Mouse (Mus musculus) ovary, postnatal 36 days (tissue): ENCODE results near the gene Maml1.

Source experiments
- DNase-seq: peaks from one replicate; pipeline ENCODE4 v3.0.0; 2022; ENCODE audit warnings: low spot score, mixed read lengths

Gene Maml1

DNA sequence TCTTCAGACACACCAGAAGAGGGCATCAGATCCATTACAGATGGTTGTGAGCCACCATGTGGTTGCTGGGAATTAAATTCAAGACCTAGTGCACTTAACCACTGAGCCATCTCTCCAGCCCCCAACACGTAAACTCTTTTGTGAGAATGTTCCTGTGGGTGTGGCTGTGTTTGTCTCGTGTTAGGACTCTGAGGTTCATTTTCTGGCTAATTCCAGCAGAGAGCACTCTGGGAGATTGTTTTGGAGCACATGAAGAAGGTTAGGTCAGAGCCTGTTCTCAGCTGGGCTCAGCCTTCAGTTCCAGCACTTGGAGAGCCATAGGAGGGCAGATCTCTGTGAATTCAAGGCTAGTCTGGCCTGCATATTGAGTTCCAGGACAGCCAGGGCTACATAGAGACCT, 72.3 kb downstream of the Maml1 start:
- DNase-seq = no peak

DNA sequence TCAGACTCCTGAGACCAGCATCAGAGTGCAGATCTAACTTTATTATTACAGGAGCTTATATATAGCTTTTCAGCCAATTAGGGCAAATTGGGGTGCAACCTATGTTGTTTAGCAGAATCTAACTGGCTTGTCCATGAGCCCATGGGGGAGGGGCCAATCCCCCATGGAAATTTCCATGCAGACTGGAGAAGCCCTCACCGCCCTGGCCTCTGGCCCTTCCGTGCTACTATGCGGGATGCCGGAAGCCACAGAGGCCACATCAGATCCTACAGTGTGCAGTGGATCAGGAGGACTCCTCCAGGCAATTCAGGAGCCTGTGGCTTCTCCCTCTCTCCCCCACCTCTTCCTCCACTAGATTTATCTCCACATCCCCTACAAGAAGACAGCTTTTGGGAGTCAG, 74.3 kb downstream of the Maml1 start:
- peak; percentile 25 for DNase-seq

DNA sequence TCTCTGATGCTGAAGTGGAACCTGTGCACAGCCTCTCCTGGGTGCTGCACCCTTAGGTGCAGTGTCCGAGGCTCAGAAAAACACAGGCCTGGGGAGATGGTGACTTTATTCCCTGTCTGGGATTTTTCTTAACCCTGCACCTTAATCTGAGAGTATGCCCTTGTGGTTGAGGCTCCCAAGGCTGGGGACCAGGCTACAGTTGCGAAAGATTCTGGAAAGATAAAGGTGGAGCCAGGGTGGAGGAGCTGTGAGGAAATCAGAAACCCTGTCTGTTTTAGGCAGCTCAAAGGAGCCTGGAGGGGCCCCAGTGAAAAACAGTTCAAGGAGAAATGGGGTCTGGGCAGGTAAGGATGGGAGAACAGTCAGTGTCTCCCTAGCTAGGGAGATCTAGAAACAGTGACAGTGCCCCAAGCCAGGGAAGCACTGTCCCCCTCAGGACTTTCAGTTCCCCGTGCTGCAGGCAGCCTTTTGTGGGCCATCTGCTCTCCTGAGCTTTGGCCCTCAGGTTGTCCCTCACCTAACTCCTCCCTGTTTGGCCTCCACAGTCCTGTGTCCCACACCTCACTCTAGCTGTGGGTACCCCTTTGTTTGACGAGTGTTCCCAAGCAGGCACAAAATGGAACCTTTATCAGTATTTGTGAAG, 75.3 kb downstream of the Maml1 start:
- DNase-seq = peak; percentile 21

DNA sequence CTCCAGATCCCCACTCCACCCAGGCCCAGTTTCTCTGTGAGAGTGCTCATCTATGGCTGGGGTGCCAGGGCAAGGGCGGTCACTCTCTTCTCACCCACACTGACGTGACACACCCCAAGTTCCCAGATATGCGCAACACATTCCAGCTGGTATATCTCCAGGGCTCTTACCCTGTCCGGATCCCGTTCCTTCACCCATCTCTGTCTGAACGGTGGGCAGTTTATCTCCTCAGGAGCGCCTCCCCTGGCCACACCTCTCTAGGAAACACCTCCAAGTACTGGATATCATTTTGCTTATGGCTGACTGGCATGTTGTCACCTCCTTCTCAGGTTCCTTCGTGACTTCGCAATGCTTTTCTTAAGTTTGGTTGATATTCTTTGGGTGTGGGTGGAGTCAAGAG, 76.5 kb downstream of the Maml1 start:
- no peak for DNase-seq

DNA sequence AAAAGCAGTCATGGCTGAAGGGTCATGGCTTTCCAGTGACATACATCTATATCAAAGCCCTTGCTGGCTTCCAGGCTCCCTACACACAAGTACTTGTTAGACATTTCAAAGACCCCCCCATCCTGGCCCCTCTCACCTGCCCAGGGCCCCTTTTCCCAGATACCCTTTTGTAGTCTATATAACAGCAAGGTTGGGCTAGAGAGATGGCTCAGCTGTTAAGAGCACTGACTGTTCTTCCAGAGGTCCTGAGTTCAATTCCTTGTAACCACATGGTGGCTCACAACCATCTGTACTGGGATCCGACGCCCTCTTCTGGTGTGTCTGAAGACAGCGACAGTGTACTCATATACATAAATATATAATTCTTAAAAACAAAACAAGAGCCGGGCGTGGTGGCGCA, 77.5 kb downstream of the Maml1 start:
- DNase-seq = no peak

DNA sequence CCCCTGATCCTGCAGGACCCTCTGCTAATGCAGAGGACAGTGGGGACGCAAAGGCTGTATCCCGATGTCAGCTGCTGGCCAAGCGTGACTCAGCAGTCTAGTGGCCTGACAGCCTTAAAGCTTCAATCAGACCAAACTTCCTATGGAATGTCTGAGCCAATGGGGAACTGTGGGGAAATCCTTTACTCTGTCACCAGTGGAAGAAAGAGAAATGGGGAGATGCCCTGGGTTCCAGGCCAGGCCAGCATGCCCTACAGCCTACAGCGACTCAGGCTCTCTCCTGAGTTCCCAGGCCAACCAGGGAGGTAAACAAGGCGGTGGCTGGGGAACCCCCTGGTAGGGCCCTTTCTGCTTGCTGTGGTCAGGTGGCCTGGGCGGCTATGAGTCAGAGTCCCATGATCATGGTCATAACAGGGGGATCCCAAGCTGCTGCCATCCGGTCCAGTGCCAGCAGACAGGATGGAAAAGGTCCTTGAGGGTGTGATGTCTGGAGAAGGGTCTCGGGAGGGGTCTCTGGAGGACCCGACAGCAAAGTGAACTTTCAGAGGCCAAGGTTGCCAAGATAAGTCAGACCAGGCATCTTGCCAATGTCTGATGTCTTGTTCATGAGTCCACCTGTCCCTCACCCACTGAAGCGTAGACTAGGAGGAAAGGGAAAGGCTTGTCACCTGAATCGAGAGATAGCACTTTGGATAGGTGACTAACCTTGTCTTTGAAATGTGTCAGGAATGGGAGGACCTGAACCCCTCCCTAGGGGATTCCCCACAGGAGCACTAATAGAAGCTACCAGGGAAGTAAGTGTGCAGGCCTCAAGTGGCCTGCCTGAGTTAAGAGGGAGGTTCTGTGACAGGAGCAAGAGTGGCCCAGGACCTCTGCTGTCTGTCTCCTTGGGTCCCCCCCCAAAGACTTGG, 79.0 kb downstream of the Maml1 start:
- peak; percentile 79 for DNase-seq

DNA sequence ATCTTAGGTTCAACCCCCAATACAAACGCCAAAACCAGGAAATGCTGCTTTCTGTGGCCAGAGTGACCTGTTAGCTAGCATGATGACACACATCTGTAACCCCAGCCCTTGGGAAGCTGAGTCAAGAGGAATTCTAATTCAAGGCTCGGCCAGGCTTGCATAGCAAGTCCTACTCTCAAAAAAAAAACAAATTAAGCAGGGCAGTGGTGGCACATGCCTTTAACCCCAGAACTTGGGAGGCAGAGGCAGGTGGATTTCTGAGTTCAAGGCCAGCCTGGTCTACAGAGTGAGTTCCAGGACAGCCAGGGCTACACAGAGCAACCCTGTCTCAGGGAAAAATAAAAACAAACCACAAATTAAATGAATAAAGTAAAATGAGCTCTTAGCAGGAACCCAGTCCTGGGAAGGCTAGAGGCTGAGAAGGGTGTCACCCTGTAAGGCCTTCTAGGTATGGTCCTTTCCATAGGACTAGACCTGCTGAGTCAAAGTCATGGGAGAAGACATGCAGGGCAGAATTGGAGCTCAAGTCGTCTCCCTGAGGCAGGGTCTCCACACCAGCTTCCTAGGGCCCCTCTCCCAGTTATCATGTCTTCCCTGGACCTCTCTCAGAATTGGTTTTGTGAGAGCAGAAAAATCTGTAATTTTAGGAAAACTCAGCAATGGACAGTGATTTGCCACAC, 79.9 kb downstream of the Maml1 start:
- no peak for DNase-seq

DNA sequence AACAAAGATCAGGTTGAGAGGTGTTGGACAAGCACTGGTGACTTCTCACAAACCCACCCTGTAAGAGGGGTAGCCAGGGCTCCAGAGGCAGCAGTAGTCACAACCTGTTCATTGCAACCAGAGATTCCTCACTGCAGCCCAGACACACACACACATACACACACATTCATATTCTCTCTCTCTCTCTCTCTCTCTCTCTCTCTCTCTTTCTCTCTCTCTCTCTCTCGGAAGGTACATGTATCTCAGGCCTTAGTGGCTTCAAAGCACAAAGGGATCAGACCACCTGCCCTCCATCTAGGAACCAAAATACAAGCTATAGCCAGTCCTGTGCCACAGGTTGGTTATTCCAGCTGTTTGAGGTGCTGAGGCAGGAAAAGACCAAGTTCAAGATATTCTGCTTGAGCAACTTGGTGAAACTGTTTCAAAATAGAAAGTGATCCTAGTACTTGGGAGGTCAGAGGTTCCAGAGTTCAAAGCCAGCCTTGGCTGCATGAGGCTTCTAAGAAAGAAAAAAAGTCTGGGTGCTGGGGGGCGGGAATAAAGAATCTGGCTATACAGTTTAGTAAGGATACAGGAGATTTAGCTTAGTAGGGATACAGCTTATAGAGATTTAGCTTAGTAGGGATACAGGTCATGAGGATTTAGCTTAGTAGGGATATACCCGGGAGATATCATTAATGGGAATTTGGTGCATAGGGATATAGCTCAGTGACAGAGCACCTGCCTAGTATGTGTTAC, 80.6 kb downstream of the Maml1 start:
- DNase-seq = no peak

DNA sequence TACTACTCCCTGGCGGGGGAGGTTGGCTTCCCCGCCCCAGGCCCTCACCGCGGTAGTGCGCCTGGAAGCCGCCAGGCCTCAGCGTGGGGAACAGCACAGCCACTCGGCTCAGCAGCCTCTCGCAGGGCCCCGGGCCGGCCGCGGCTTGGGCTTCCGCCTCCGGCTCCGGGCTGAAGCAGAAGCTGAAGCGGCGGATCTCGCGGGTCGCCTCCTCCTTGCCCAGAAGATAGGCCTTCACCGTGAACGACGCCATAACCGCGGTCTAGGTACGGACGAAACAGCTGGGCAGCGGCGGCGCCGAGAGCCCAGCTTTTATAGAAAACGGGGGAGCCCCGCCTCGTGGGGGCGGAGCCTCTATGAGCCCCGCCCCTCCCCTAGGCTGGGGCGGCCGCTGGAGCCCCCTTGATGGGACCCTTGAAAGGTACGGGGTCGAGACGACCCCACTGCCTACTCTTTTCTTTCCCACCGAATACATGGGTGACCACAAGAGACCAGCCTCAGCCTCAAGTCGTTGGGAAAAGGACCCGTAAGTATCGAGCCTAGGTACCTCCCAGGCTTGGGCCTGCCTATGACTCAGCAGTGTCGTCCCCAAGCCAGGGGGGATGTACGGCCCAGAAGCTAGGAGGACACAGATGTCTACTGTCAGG, 81.5 kb downstream of the Maml1 start, which contains the start of the genes Sqstm1 and Mgat4b:
TSS of gene Sqstm1 (minus strand) at position 323 of the 647 bp plus-strand sequence.
TSS of gene Mgat4b (plus strand) at position 386 of the 647 bp plus-strand sequence.
- DNase-seq = peak; percentile 88

DNA sequence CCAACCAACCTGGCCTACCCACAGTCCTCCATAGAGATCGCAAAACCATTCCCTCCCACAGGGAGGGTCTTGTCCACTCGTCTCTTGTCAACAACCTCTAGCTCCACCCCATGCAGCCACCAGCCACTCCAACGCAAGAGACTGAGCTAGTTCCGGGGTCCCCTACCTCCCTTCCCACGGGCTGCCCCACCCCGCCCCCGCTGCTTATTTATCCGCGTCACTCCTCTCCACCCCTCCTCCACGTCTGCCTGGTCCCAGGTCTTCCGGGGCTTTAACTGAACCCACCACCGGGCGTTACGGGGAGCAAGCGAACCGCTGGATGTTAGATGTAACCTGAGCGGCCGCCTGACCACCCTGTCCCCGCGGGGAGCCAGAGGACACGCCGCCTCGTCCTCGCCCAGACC, 82.0 kb downstream of the Maml1 start:
- peak; percentile 89 for DNase-seq

DNA sequence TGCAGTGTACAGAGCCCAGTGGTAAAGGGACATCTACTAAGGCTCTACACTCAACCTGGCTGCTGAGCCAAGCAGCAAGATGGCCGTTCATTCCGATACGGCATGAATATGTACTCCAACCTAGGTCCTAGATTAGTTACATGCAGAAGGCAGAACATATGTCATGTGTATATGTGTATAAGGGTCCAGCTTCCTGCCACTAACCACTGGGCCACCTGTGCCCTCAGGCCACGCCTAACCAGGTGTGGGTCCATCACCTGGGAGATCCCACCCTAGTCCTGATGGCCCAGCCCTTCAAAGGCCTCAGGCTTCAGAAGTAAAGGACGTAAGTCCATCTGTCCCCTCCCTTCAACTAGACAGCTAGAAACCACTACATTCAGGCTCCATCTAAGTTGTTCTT, 84.1 kb downstream of the Maml1 start:
- no peak for DNase-seq

DNA sequence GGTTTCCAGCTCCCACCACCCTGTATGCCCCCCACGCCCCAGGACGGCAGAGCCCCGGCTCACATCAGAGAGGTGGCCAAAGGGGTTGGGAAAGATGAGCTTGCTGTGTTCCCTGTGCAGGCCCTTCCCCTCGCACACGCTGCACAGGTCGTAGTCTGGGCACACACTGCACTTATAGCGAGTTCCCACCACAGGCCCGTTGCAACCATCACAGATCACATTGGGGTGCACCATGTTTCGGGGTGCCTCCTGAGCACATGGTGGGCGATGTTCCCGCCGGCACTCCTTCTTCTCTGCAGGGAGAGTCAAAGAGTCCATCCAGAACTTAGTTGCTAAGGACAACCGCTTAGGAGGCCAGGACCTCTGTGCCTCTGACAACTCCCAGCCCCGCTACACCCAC, 84.8 kb downstream of the Maml1 start:
- no peak for DNase-seq

DNA sequence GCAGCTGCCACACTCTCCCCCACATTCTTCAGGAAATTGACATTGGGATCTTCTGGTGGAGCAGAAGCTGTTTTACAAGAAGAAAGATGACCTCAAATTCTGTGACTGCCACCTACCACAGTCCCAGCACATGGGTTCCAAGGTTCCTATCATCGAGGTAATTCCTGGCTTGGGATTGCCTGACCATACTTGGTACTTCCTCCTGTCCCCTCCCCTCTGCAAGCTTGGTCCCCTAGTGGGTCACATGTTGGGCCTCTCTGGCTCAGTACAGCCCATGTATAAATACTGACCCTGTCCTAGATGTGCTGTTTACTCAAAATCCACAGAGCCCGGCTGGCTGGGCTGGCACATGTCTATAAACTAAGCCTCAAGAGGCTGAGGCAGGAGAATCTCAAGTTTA, 86.1 kb downstream of the Maml1 start:
- no peak for DNase-seq
